Mouse (Mus musculus) induced T-regulatory cell, adult 2 months (primary cell): ENCODE measurements around the gene Tmem8b.

Experiments used
- DNase-seq: peaks from one replicate; pipeline ENCODE4 v3.0.0-alpha.2; 2012; ENCODE audit warnings: low read depth

The Tmem8b gene

GRCm38 (mm10) chr4:43713652-43714219 is 45.0 kb downstream of the Tmem8b start:
- DNase-seq = no peak

GRCm38 (mm10) chr4:43720491-43721228 is 51.9 kb downstream of the Tmem8b start:
- no peak for DNase-seq

GRCm38 (mm10) chr4:43722191-43722590 is 53.4 kb downstream of the Tmem8b start:
- no peak for DNase-seq

GRCm38 (mm10) chr4:43724764-43725163 is 56.0 kb downstream of the Tmem8b start:
- peak; percentile 43 for DNase-seq

GRCm38 (mm10) chr4:43726228-43726993 is 57.6 kb downstream of the Tmem8b start:
- DNase-seq = no peak

- DNase-seq = no peak
These were observed 58.2 kb downstream of the Tmem8b start, which contains the start of gene Hrct1 for GRCm38 (mm10) chr4:43726995-43727394. Gene Hrct1 (plus strand): TSS chr4:43727188.

GRCm38 (mm10) chr4:43727718-43728575 is 59.2 kb downstream of the Tmem8b start:
- no peak for DNase-seq

- no peak for DNase-seq
These were observed 59.8 kb downstream of the Tmem8b start for GRCm38 (mm10) chr4:43728576-43728954.

GRCm38 (mm10) chr4:43729126-43729525 is 60.4 kb downstream of the Tmem8b start:
- no peak for DNase-seq

- no peak for DNase-seq
These were observed 61.2 kb downstream of the Tmem8b start, which contains the start of gene Spaar for GRCm38 (mm10) chr4:43729794-43730550. Gene Spaar (plus strand): TSS chr4:43730034.

- no peak for DNase-seq
These were observed 62.1 kb downstream of the Tmem8b start for GRCm38 (mm10) chr4:43730750-43731297.

- DNase-seq = no peak
These were observed 63.4 kb downstream of the Tmem8b start for GRCm38 (mm10) chr4:43732171-43732570.

GRCm38 (mm10) chr4:43733186-43733585 is 64.4 kb downstream of the Tmem8b start:
- DNase-seq = no peak

- no peak for DNase-seq
These were observed 68.4 kb downstream of the Tmem8b start for GRCm38 (mm10) chr4:43737144-43737543.

- no peak for DNase-seq
These were observed 70.4 kb downstream of the Tmem8b start for GRCm38 (mm10) chr4:43738989-43739674.

- no peak for DNase-seq
These were observed 72.8 kb downstream of the Tmem8b start for GRCm38 (mm10) chr4:43741526-43741925.
